Mouse (Mus musculus): ENCODE measurements at regions not wholly inside any gene's neighbourhood (a gene's known extent, or its start where the extent isn't known, plus 50 kb on each side); places are given as distances from the start of the nearest gene placed in this dataset.

GRCm38 (mm10) chr3:52759846-52760245 lies 257.2 kb downstream of the Cog6 start:
- TF ChIP-seq EP300 (IDR thresholded peaks at IDR 0.05; ENCODE audit: low read depth) (no peak), CTCF (IDR thresholded peaks at IDR 0.05; ENCODE audit: low read depth) (no peak)

Data from liver, postnatal 0 days (tissue).